10 mouse cellular contexts compared by ENCODE assay signal in the genomic region with DNA sequence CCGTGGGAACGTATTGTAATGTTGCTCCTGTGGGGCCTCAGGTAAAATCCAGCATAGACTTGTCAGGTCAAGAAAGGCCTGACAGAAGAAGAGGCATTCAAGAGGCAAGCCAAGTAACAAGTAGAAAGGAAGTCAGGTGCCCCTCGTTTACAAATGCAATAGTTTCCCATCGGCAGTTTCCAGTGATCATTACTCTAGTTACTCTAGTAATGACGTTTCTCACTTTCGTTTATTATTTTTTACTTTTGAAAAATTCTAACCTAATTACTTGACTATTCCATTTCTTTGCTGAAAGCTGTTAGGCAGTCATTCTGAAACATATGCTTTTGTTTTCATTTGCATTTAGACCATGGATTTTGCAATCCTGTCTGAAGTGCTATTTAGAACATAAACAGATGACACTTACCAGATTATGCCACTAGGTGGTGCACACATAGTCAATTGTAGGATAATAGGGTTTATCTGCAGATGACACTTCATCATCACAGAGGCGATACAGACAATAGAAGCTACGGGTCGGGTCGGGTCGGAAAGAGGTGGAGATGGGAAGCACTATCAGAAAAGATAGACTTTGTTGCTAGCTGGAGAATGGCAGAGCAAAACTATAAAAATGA.
A peak's percentile ranks its signal among the peaks of the same experiment; 100 is the strongest.
DNase-seq lines count a peak whose midpoint lies in the region; ATAC-seq lines count a peak whose summit lies in the region.
"Had no signal": no experiment of that assay in that cellular context is flagged by ENCODE, and none has a peak within 500 bp of the region (broad histone marks: within the 10 kb centered on the region; RNA-seq: fewer than 3 reads in every experiment).

No protein-coding gene starts in this region.

- no peak overlapping the region for H3K27ac ChIP-seq in forebrain, embryonic 12.5 days
- no peak overlapping the region for H3K27ac ChIP-seq in forebrain, embryonic 10.5 days
- H3K27ac ChIP-seq in neural tube, embryonic 11.5 days (ENCODE audit: low read depth, low read length): no peak overlapping the region
- no peak overlapping the region for H3K27ac ChIP-seq in neural tube, embryonic 12.5 days
- H3K27ac ChIP-seq: heart, embryonic 15.5 days had no signal

- no peak overlapping the region for H3K9ac ChIP-seq in forebrain, embryonic 12.5 days
- H3K9ac ChIP-seq in neural tube, embryonic 11.5 days (ENCODE audit: low read length): no peak overlapping the region
- H3K9ac ChIP-seq in neural tube, embryonic 12.5 days: no peak overlapping the region
- H3K9ac ChIP-seq: heart, embryonic 15.5 days had no signal

- H3K4me1 ChIP-seq in forebrain, embryonic 12.5 days: no peaks in the 10 kb centered on the region
- H3K4me1 ChIP-seq in forebrain, embryonic 10.5 days: peaks cover 10% of the 10 kb centered on the region
- H3K4me1 ChIP-seq in neural tube, embryonic 11.5 days (ENCODE audit: control insufficient read depth, insufficient read depth, low read length): no peaks in the 10 kb centered on the region
- H3K4me1 ChIP-seq in neural tube, embryonic 12.5 days: no peaks in the 10 kb centered on the region

- ATAC-seq in forebrain, embryonic 12.5 days (ENCODE audit: low FRiP score): peak; percentile 57; the same call in 1 of the 2 replicates
- peak; percentile 41; the same call in 1 of the 2 replicates for ATAC-seq in neural tube, embryonic 11.5 days (ENCODE audit: insufficient read depth, low FRiP score, low TSS enrichment)
- peak; percentile 33; the same call in 1 of the 2 replicates for ATAC-seq in neural tube, embryonic 12.5 days (ENCODE audit: low FRiP score, low read depth)

- DNase-seq in forebrain, embryonic 10.5 days (ENCODE audit: extremely low spot score, low spot score): no peak
- no peak for DNase-seq in neural tube, embryonic 11.5 days (ENCODE audit: low spot score)
- no peak for DNase-seq in neural tube, embryonic 10.5 days (ENCODE audit: extremely low spot score, low spot score)
- DNase-seq in cerebellum, postnatal 14 days: peak; percentile 61 to 64
- DNase-seq in kidney, postnatal 14 days: peak; percentile 60
- no peak for DNase-seq in gastrocnemius, postnatal 10 days

- H3K9me3 ChIP-seq in forebrain, embryonic 12.5 days: no peaks in the 10 kb centered on the region
- no peaks in the 10 kb centered on the region for H3K9me3 ChIP-seq in forebrain, embryonic 10.5 days
- no peaks in the 10 kb centered on the region for H3K9me3 ChIP-seq in neural tube, embryonic 11.5 days (ENCODE audit: control insufficient read depth, low read length)
- H3K9me3 ChIP-seq in neural tube, embryonic 12.5 days: no peaks in the 10 kb centered on the region
- H3K9me3 ChIP-seq: heart, embryonic 15.5 days had no signal

- no peak overlapping the region for H3K4me3 ChIP-seq in forebrain, embryonic 12.5 days (replicated peaks)
- no peak overlapping the region for H3K4me3 ChIP-seq in forebrain, embryonic 10.5 days
- H3K4me3 ChIP-seq in neural tube, embryonic 11.5 days (ENCODE audit: low read depth, low read length): no peak overlapping the region
- H3K4me3 ChIP-seq in neural tube, embryonic 12.5 days: no peak overlapping the region
- H3K4me3 ChIP-seq: heart, embryonic 15.5 days; myocyte had no signal

- 74% methylated on average over 11 of the region's 11 CpGs for WGBS in forebrain, embryonic 12.5 days
- WGBS in forebrain, embryonic 10.5 days: 79% methylated on average over 11 of the region's 11 CpGs
- WGBS in neural tube, embryonic 11.5 days: 72% methylated on average over 11 of the region's 11 CpGs
- WGBS in neural tube, embryonic 12.5 days: 70% methylated on average over 11 of the region's 11 CpGs

- no peak overlapping the region for H3K4me2 ChIP-seq in forebrain, embryonic 12.5 days
- no peak overlapping the region for H3K4me2 ChIP-seq in neural tube, embryonic 11.5 days (ENCODE audit: low read depth)
- H3K4me2 ChIP-seq in neural tube, embryonic 12.5 days (replicated peaks): no peak overlapping the region
- H3K4me2 ChIP-seq: heart, embryonic 15.5 days had no signal

- no peaks in the 10 kb centered on the region for H3K27me3 ChIP-seq in forebrain, embryonic 12.5 days
- no peaks in the 10 kb centered on the region for H3K27me3 ChIP-seq in forebrain, embryonic 10.5 days (ENCODE audit: poor library complexity, severe bottlenecking)
- H3K27me3 ChIP-seq in neural tube, embryonic 11.5 days (ENCODE audit: control insufficient read depth, insufficient read depth, low read length): no peaks in the 10 kb centered on the region
- H3K27me3 ChIP-seq in neural tube, embryonic 12.5 days (replicated peaks): no peaks in the 10 kb centered on the region
- H3K27me3 ChIP-seq: heart, embryonic 15.5 days had no signal

- no peaks in the 10 kb centered on the region for H3K36me3 ChIP-seq in forebrain, embryonic 12.5 days (replicated peaks)
- no peaks in the 10 kb centered on the region for H3K36me3 ChIP-seq in forebrain, embryonic 10.5 days (replicated peaks)
- no peaks in the 10 kb centered on the region for H3K36me3 ChIP-seq in neural tube, embryonic 11.5 days (ENCODE audit: control insufficient read depth, insufficient read depth, low read length)
- no peaks in the 10 kb centered on the region for H3K36me3 ChIP-seq in neural tube, embryonic 12.5 days
- H3K36me3 ChIP-seq: heart, embryonic 15.5 days had no signal

Comparison
In these comparisons a context has a peak if more than half of its experiments do, and no peak if none do; other contexts are left out.
1. DNase-seq: peak in cerebellum, postnatal 14 days (2 of 2) and kidney, postnatal 14 days (single experiment); none in forebrain, embryonic 10.5 days (single experiment), neural tube, embryonic 11.5 days (single experiment), neural tube, embryonic 10.5 days (single experiment) and gastrocnemius, postnatal 10 days (single experiment).
2. Peak in every context shown above with its lines, with median percentiles within 50 percentile points of each other: ATAC-seq.